Mouse (Mus musculus) MEL (cell line): ENCODE measurements around the gene Shroom2.

Experiments
- CTCF ChIP-seq, 3 experiments: IDR thresholded peaks in 2 of 3; conservative IDR thresholded peaks in 1 of 3; 2 replicates each; pipeline ENCODE4 v1.5.1; 2011 to 2012; ENCODE audit warnings: low read length in 3 of 3, low read depth in 2 of 3, mild to moderate bottlenecking in 2 of 3, improper control_type of control experiment in 1 of 3, inconsistent platforms in 1 of 3, mixed read lengths in 1 of 3, moderate library complexity in 1 of 3; ENCODE audit not compliant: control insufficient read depth in 1 of 3, insufficient read depth in 1 of 3, poor library complexity in 1 of 3, severe bottlenecking in 1 of 3
- E2F4 ChIP-seq: IDR thresholded peaks from 2 replicates; pipeline ENCODE4 v1.6.1; 2011; ENCODE audit warnings: low read depth, low read length, improper control_type of control experiment, borderline replicate concordance
- EP300 ChIP-seq, 2 experiments: IDR thresholded peaks; 2 replicates each; pipeline ENCODE4 v1.6.1; 2011; ENCODE audit warnings: improper control_type of control experiment in 2 of 2, low read length in 2 of 2, low read depth in 1 of 2, mild to moderate bottlenecking in 1 of 2
- MAX ChIP-seq: IDR thresholded peaks from 2 replicates; pipeline ENCODE4 v1.6.1; 2011; ENCODE audit warnings: low read length, improper control_type of control experiment
- NRF1 ChIP-seq: IDR thresholded peaks from 2 replicates; pipeline ENCODE4 v1.6.1; 2014; ENCODE audit warnings: low read depth, mild to moderate bottlenecking, inconsistent platforms, low read length, improper control_type of control experiment, moderate library complexity; ENCODE audit not compliant: poor library complexity, insufficient read depth, severe bottlenecking
- POLR2A ChIP-seq, 2 experiments: IDR thresholded peaks; 2 replicates each; pipeline ENCODE4 v1.6.1; 2011 to 2012; ENCODE audit warnings: low read length in 2 of 2, mild to moderate bottlenecking in 2 of 2, control low read depth in 1 of 2, improper control_type of control experiment in 1 of 2, low read depth in 1 of 2, moderate library complexity in 1 of 2; ENCODE audit not compliant: control insufficient read depth in 1 of 2, insufficient read depth in 1 of 2, poor library complexity in 1 of 2

GRCm38 (mm10) chrX:152769600-152770157 lies 414 bp upstream of the Shroom2 start:
- TF ChIP-seq POLR2A (IDR thresholded peaks at IDR 0.05; ENCODE audit: control insufficient read depth in 1 of 2, insufficient read depth in 1 of 2, low read depth in 1 of 2, low read length in 2 of 2, poor library complexity in 1 of 2) (no peak), E2F4 (no peak), MAX (no peak), CTCF (IDR thresholded peaks at IDR 0.05 in 2 of 3, conservative IDR thresholded peaks at IDR 0.05 in 1 of 3; ENCODE audit: control insufficient read depth in 1 of 3, insufficient read depth in 1 of 3, low read depth in 2 of 3, low read length in 3 of 3, poor library complexity in 1 of 3, severe bottlenecking in 1 of 3) (no peak), NRF1 (no peak), EP300 (IDR thresholded peaks at IDR 0.05; ENCODE audit: low read depth in 1 of 2, low read length in 2 of 2) (no peak)
